Mouse (Mus musculus) intestine, postnatal 0 days (tissue): ENCODE data around the gene Ung. TPM values are rescaled to one million over a fixed set of nuclear protein-coding genes. Genes with fewer than 3 reads are reported as not detected.
A peak's percentile ranks its signal among the peaks of the same experiment; 100 is the strongest.

Experiments used
- ATAC-seq: fragments of 200-750 bp; cut with Nextera tagmentation; 2 replicates; pipeline ENCODE4 v1.8.0; 2017; ENCODE audit warnings: mild to moderate bottlenecking, moderate TSS enrichment, moderate library complexity
- H3K27ac ChIP-seq: fragments of 300-500 bp; sonication (generic); 2 replicates; pipeline ENCODE4 v1.5.1; 2014; ENCODE audit warnings: mild to moderate bottlenecking, low read depth, low read length, moderate library complexity
- H3K27me3 ChIP-seq: fragments of 300-500 bp; sonication (generic); replicated peaks from 2 replicates; pipeline ENCODE4 v1.6.1; 2014; ENCODE audit warnings: low read length, mixed read lengths; ENCODE audit not compliant: control insufficient read depth, insufficient read depth
- H3K36me3 ChIP-seq: fragments of 300-500 bp; sonication (generic); 2 replicates; pipeline ENCODE4 v1.6.1; 2014; ENCODE audit warnings: mild to moderate bottlenecking, moderate library complexity; ENCODE audit not compliant: control insufficient read depth, insufficient read depth
- H3K4me1 ChIP-seq: fragments of 300-500 bp; sonication (generic); replicated peaks from 2 replicates; pipeline ENCODE4 v1.6.1; 2014; ENCODE audit warnings: antibody characterized with exemption, low read length, mixed read lengths; ENCODE audit not compliant: control insufficient read depth, insufficient read depth
- H3K4me2 ChIP-seq: fragments of 300-500 bp; sonication (generic); replicated peaks from 2 replicates; pipeline ENCODE4 v1.6.1; 2014; ENCODE audit warnings: low read depth, mild to moderate bottlenecking, moderate library complexity
- H3K4me3 ChIP-seq: fragments of 300-500 bp; sonication (generic); 2 replicates; pipeline ENCODE4 v1.5.1; 2014; ENCODE audit warnings: low read depth, low read length
- H3K9ac ChIP-seq: fragments of 300-500 bp; sonication (generic); 2 replicates; pipeline ENCODE4 v1.6.1; 2014; ENCODE audit warnings: mild to moderate bottlenecking, low read depth, low read length
- H3K9me3 ChIP-seq: fragments of 300-500 bp; sonication (generic); 2 replicates; pipeline ENCODE4 v1.6.1; 2016; ENCODE audit warnings: mixed run types; ENCODE audit not compliant: control insufficient read depth
- CTCF ChIP-seq: sonication (generic); IDR thresholded peaks from 2 replicates; pipeline ENCODE4 v1.5.1; 2016; ENCODE audit warnings: low read depth, mild to moderate bottlenecking, control low read depth, antibody characterized with exemption, moderate library complexity
- WGBS: fragments of 180-500 bp; shearing (Covaris S2); extraction: QIAGEN DNeasy Blood & Tissue Kit; methylation state at CpG from one replicate; pipeline ENCODE4 v1.1.7; 2014; 5-methylcytosine and 5-hydroxymethylcytosine counted together
- polyA plus RNA-seq: library from polyadenylated mRNA; unstranded; fragments of >200 nt; fragmentation: Nextera tagmentation; extraction: Ambion mirVana; gene quantifications from 2 replicates; pipeline ENCODE4 v1.2.1, GENCODE M21; 2015

The Ung gene
- 10.0 and 11.4 TPM in 2 replicates for polyA plus RNA-seq

GRCm38 (mm10) chr5:114130211-114130605 is at the start of gene Ung:
Ung (plus strand) TSS chr5:114130386.
- H3K9ac ChIP-seq, result peak within 1 kb of the TSS; percentile 59
- WGBS, result under 1% methylated on average over 29 of the region's 29 CpGs

GRCm38 (mm10) chr5:114085501-114085900 is 44.7 kb upstream of the Ung start:
- no peak for ATAC-seq
- Histone ChIP-seq H3K4me3 (no peak overlapping the region), H3K9me3 (no peaks in the 10 kb centered on the region), H3K4me1 (no peaks in the 10 kb centered on the region), H3K9ac (no peak overlapping the region), H3K4me2 (no peak overlapping the region), H3K27me3 (peaks cover 1% of the 10 kb centered on the region; the same call in 1 of the 2 replicates), H3K36me3 (no peaks in the 10 kb centered on the region), H3K27ac (no peak overlapping the region)
- WGBS, result 78% methylated on average over 14 of the region's 14 CpGs
- TF ChIP-seq CTCF, result no peak

More at GRCm38 (mm10) chr5:114130211-114130605, at the start of gene Ung:
- H3K4me3 ChIP-seq, result peak within 1 kb of the TSS; percentile 65
- no peak for TF ChIP-seq CTCF
- 0 out of 2 replicates have a peak, but pooled peaks cover 3% of the 10 kb centered on the region for H3K4me1 ChIP-seq
- peak within 1 kb of the TSS; percentile 66 for H3K27ac ChIP-seq
- H3K4me2 ChIP-seq, result peak within 1 kb of the TSS; percentile 100
- ATAC-seq, result peak; percentile 18
- no peaks in the 10 kb centered on the region for H3K36me3 ChIP-seq
- no peaks in the 10 kb centered on the region for H3K27me3 ChIP-seq
- no peaks in the 10 kb centered on the region for H3K9me3 ChIP-seq

- ATAC-seq, result no peak
- TF ChIP-seq CTCF, result no peak
- Histone ChIP-seq H3K27me3 (peaks cover 11% of the 10 kb centered on the region; the same call in 1 of the 2 replicates), H3K4me1 (no peaks in the 10 kb centered on the region), H3K4me2 (no peak overlapping the region), H3K36me3 (no peaks in the 10 kb centered on the region), H3K9me3 (no peaks in the 10 kb centered on the region), H3K9ac (no peak overlapping the region), H3K27ac (no peak overlapping the region), H3K4me3 (no peak overlapping the region)
- WGBS, result 71% methylated on average over 12 of the region's 12 CpGs
Measured at GRCm38 (mm10) chr5:114087875-114088480, 42.2 kb upstream of the Ung start.

GRCm38 (mm10) chr5:114090421-114091013 is 39.7 kb upstream of the Ung start:
- no peaks in the 10 kb centered on the region for H3K4me1 ChIP-seq
- H3K27me3 ChIP-seq, result peaks cover 11% of the 10 kb centered on the region; the same call in 1 of the 2 replicates
- WGBS, result 29% methylated on average over 7 of the region's 7 CpGs
- no peak for ATAC-seq
- H3K4me3 ChIP-seq, result no peak overlapping the region
- no peaks in the 10 kb centered on the region for H3K9me3 ChIP-seq
- no peak overlapping the region for H3K9ac ChIP-seq
- H3K27ac ChIP-seq, result no peak overlapping the region
- H3K36me3 ChIP-seq, result no peaks in the 10 kb centered on the region
- H3K4me2 ChIP-seq, result no peak overlapping the region
- no peak for TF ChIP-seq CTCF

DNA sequence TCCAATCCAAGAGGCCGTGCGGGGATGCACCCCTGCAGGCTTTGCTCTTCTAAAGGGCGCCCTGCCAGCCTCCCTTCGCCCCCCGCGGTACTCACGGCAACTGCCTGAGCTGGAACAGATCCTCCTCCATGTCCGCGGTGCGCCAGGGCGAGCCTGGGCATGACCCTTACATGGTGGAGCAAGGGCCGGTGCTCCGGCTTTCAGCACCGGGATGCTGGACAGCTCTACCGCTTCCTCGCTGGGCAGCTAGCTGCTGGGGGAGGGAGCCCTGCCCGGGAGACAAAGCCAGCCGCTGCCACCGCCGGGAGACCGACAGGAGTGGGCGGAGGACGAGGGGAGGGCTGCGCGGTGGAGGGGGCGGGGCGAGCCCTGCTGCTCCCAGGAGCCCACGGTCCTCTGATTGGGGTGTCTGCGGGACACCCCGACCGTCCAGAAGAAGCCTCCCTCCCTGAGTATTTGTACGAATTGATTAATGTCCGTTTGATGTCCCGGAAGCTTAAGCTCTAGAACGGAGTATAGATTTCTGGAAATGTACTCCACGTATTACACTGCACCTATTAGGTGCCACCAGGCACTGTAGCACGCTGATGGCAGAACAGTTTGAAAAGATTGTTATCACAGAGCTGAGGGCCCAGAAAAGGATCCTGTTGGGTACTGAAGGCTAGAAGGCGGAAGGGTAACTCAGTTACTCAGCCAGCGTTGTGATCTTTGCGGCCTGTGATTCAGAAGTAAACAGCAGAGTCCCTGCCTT is 39.0 kb upstream of the Ung start, which contains the start of gene Svop:
Gene Svop (minus strand): TSS at position 514 of the 751 bp plus-strand sequence.
- Histone ChIP-seq H3K27ac (no peak within 1 kb of the TSS), H3K9me3 (no peaks in the 10 kb centered on the region), H3K4me3 (no peak within 1 kb of the TSS; the same call in 1 of the 2 replicates), H3K27me3 (peaks cover 11% of the 10 kb centered on the region; the same call in 1 of the 2 replicates), H3K36me3 (no peaks in the 10 kb centered on the region), H3K4me1 (no peaks in the 10 kb centered on the region), H3K4me2 (peak within 1 kb of the TSS; percentile 56), H3K9ac (no peak within 1 kb of the TSS)
- no peak for TF ChIP-seq CTCF
- 3% methylated on average over 39 of the region's 40 CpGs for WGBS
- peak; percentile 16; the same call in 1 of the 2 replicates for ATAC-seq

GRCm38 (mm10) chr5:114099709-114100389 is 30.3 kb upstream of the Ung start:
- peak; percentile 89 for ATAC-seq
- peak overlapping the region; percentile 95 for H3K4me2 ChIP-seq
- H3K4me1 ChIP-seq, result 0 out of 2 replicates have a peak, but pooled peaks cover 3% of the 10 kb centered on the region
- H3K9me3 ChIP-seq, result no peaks in the 10 kb centered on the region
- 9% methylated on average over 37 of the region's 37 CpGs for WGBS
- H3K27ac ChIP-seq, result peak overlapping the region; percentile 28; the same call in 1 of the 2 replicates
- TF ChIP-seq CTCF, result peak; percentile 9; the same call in 1 of the 2 replicates
- peak overlapping the region; percentile 93 for H3K4me3 ChIP-seq
- H3K9ac ChIP-seq, result peak overlapping the region; percentile 85
- peaks cover 19% of the 10 kb centered on the region for H3K36me3 ChIP-seq
- H3K27me3 ChIP-seq, result no peaks in the 10 kb centered on the region
